Mouse (Mus musculus) cerebellum, postnatal 36 days (tissue): ENCODE results near the gene Zfp365.

Experiments
- DNase-seq, 2 experiments: peaks; one replicate each; pipeline ENCODE4 v3.0.0; 2021 to 2022; ENCODE audit warnings: mixed read lengths in 2 of 2

The Zfp365 gene

DNA sequence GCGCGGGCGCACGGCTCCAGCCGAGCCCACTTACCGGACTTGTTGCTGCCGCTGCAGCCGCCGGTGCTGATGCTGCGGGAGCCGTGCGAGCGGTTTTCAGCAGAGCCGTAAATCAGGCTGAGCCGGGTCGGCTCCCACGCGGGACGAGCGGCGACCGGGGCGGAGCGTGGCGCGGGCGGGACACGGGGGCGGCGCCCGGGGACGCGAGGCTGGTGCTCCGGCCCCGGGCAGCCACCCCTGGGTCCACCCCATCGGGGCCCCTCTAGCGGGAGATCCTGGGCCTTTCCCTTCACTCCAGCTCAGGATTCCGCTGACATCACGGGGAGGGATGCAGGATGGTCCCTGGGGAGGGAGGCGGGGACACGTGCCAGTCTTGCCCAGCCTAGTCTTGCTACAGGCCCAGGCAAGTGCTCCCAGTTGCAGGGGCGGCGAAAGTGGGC lies at the start of gene Zfp365:
Zfp365 (minus strand) TSS at position 326 of the 440 bp plus-strand sequence.
- peak; percentile 59 to 62 for DNase-seq

GRCm38 (mm10) chr10:67959982-67960381 lies 47.5 kb upstream of the Zfp365 start:
- DNase-seq = no peak

GRCm38 (mm10) chr10:67955982-67956381 lies 43.5 kb upstream of the Zfp365 start:
- no peak for DNase-seq

DNA sequence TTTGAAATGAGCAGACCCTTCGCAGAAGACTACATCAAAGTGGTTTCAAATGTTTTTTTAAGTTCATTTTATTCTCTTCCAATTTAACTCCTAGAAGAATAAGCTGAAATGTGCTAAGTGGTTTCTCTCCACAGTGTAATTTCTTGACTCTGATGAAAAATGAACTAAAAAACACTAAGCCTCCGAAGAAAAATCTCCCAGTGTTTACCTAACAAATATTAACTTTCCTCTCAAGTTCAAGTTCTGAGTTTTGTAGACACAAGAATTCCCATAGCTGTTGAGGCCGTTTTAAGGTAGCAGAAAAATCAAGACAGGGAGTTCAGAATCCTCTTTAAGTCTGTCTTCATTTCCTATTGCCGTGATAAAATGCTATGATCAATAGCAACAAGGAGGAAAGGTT lies 39.2 kb upstream of the Zfp365 start:
- no peak for DNase-seq

- no peak for DNase-seq
These were observed 37.7 kb upstream of the Zfp365 start for GRCm38 (mm10) chr10:67950059-67950748.

GRCm38 (mm10) chr10:67943513-67943912 lies 31.1 kb upstream of the Zfp365 start:
- no peak for DNase-seq

DNA sequence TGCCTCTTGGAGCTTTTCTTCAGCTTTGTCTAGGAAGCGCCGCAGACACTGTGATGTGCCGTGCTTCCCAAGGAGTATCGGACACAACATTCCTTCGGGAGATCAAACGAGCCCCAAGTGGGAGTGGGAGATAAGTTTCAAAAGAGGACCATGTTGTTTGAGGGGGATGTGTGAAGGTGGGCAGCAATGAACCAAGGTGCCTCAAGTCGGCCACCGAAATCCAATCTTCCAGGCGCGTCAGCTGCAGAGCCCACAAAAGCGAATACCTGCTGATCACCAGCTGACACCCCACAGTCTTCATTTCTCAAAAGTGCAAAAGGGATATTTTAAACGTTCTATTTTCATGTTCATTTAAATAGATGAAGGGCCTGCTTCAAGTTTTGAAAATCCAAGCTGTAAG lies 27.1 kb upstream of the Zfp365 start:
- no peak for DNase-seq

DNA sequence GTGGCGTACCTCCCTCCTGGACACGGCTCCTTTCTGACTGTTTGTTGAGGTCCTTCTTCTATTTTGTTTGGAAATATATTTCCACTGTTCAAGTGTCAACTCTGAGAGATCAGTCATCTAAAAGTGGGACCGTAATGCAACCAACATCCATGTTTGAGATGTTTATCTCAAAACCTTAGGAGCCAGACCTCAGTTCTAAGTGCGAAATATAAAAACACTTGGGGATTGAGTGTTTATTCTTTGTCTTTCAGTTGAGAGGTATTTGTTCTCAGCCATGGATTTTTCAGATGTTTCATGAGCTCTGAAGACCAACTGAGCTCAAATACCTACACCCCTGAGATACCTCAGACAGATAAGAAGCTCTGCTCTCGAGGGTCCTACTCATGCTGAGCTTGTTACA lies 25.3 kb upstream of the Zfp365 start:
- no peak for DNase-seq

DNA sequence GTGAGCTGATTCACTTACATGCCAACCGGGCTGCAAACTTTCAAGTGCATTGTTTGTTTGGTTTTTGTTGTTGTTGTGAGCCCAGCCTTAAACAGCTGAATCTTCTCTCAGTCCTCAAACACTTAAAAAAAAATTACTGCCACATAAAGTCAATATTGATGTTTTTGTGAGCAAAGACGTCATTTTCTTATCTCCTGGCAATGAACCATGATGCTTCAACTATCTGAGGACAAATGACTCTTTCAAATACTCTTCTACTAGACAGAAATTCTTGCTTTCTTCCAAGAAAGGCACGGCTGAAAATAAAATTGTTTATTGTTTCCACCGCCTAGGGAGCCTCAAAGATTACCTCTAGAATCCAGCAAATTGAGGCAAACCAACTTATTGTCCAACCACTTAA lies 24.5 kb upstream of the Zfp365 start:
- DNase-seq = no peak

DNA sequence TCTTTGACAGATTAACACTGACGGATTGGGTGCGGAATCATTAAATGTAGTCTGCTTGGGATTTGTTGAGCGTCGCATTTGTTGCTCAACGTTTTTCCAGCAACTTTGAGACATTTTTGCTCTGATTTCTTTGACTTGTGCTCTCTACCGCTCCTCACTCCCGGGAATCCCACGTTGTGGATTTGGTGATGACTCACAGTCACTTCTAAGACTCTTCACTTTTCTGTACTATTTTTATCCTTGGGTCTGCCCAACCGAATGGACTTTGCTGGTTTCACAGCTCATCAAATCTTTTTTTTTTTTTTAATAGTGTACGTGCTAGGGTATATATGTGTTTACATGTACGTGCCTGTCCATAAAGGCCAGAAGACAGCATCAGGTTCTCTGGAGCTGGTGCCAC lies 20.3 kb upstream of the Zfp365 start:
- DNase-seq = no peak

- no peak for DNase-seq
These were observed 18.9 kb upstream of the Zfp365 start for GRCm38 (mm10) chr10:67931328-67931727.

- DNase-seq = no peak
These were observed 16.1 kb upstream of the Zfp365 start for GRCm38 (mm10) chr10:67928584-67928983.

DNA sequence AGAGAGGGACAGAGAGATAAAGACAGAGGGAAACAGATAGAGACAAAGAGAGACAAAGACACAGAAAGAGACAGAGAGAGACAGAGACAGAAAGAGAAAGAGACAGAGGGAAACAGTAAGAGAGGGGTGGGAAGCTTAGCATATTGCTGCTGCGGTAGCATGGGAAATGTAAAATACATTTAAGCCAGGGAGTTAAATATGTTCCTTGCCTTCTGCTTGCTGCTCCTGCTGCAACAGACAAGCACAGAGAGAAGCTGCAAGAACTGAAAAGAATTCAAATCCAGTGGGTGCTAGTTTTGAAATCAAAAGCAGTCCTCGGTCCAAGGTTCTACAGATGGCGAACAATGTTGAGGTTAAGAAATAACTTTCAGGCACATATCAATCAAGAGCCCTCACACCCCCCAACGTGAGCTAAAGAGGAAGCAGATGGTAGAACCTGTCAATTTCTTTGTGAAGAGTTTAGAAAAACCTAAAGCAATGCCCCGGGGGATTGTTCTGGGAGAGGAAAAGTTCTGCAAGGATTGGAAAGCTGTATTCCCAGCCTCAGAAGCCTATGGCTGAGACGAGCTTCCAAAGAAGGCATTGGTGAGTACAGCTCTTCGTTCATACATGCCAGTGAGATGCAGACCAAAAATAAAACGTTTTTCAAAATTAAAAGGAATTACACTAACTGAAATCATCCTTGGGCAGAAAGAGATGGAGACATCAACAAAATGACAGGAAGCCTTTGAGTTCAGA lies 15.4 kb upstream of the Zfp365 start:
- no peak for DNase-seq

DNA sequence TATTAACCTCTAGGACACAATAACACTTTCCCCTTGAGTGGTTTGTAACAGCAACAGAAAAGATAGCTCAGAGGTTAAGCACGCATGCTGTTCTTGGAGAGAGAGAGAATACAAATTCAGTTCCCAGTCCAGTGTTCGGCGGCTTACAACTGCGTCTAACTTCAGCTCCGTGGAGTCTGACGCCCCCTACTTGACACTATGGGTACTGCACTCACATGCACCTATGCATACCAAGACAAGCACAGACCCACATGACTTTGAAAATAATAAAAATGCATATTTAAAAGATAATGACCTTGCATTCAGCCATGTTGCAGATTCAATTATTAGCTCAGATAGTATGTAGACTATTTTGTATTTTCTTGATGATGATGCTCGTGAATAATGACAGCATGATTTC lies 11.6 kb upstream of the Zfp365 start:
- DNase-seq = no peak

DNA sequence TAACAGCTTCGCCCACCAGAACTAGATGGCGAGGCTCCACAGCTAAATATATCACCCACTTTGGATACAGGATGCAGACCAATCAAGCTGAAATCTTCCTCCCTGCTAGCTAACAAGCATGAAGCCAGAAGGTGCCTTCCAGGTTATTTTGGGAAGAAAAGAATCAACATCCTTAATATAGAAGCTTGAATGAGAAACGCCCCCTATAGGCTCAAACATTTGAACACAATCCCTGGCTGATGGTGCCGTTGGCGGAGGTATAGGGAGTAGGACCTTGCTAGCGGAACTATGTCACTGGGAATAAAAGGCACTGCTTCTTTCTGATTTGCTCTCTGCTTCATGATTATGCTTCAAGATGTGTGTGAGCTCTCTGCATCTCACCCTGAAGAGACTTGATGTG lies 9.3 kb upstream of the Zfp365 start:
- no peak for DNase-seq

GRCm38 (mm10) chr10:67919706-67920105 lies 7.2 kb upstream of the Zfp365 start:
- no peak for DNase-seq

DNA sequence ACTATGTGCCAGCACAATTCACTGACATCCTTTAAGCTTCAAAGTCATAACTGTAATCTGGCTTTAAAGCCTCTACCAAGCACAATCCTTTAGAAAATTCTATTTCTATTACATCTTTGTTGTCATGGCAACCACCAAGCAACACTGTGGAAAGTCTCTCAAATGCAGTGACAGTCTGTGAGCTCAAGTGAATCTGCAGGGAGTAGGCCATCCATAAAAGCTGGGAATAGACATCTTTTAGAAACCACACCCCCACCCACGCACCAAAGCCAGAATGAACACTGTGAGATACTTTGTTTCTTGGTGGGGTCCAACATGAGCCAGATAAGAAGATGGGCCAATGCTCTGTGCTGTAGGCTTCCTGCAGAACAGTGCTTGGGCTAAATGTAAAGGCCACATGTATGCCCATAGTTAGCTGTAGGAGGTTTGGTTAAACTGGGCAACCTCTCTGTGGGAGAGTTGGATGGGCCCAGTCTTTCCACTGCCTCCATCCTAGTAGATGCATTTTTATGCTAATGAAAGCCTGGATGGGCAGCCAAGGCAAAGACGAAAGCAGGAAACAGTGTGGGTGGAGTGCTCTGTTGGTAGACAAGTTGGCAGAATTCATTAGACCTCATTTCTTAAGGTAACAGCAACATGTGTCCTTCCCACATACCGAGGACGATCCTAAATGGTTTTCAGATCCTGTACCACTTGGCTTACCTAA lies 5.9 kb upstream of the Zfp365 start:
- no peak for DNase-seq

- DNase-seq = no peak
These were observed 4.9 kb upstream of the Zfp365 start for GRCm38 (mm10) chr10:67917356-67917755.

DNA sequence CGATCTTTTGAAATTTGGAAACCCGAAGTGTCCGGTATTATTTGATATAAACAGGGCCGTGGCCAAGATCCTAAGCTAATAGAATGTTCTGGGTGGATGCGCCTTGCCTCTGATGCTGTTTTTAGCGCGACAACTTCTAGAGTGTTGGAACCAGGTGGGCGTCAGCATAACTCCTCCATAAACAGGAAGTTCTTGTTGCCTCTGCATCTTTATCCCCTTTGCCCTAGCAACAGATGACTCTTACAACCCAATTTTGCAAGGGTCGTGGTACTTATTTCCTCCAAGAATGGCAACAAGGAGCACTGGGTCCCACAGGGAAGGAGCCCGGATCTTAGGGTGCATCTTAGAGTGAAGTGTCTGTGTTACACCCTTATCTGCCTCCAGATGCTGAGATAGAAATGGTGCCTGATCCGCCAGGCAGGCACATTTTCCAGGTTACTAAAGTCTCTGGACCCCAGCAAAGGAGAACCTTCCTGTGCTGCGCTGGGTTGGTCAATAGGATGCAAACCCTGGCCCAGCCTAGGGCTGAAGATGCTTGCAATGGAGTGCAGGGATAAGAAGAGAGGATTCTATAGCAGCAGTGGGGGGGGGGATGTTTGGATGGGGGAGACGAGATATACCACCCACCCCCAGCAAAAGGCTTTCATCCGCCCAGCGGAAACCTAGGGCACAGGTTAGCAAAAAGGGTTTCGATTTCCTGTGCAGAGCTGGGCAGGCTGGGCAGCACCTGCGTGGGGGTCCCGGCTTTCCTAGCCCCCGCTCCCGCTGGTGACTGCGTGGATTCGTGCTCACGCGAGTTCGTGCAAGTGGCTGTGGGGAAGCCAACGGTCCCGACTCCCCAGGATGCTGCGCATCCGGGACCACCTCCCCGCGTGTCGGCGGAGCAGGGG lies 770 bp downstream of the Zfp365 start:
- DNase-seq = no peak

GRCm38 (mm10) chr10:67907931-67908330 lies 4.5 kb downstream of the Zfp365 start:
- no peak for DNase-seq

DNA sequence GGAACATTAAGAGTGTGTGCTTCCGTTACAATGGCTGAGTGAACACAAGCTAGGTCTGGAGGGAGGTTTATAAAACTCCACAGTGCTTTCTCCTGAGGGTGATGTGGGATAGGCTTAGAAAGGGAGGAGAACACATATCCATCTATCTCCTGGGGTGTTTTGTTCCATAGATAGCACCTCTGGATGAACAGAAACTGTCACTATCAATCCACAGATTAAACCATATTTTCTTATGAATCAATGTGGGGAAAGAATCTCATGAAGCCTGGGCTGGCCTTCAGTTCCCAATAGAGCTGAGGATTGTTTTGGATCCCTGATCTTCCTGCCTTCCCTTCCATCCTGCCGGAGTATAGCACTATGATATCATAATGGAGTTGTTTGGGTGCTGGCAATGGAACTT lies 5.5 kb downstream of the Zfp365 start:
- no peak for DNase-seq

DNA sequence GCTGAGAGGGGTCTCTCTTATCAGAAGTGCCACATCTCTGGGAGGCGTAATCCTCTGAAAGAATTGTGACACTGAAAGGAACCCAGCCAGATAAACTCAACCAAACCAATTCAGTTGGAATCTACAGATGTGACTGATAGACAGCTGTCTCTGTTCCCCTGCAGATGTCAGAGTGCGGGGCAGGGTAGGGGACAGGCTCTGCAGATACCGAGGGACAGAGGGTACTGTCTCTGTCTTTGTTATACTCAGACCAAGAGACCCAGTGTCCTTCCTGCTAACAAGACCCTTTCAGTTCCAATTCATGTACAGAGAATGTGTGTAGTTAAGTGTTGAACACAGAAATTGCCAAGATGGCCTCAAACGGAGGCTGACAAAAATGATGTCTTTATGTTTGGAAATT lies 6.4 kb downstream of the Zfp365 start:
- no peak for DNase-seq

GRCm38 (mm10) chr10:67903387-67903786 lies 9.1 kb downstream of the Zfp365 start:
- DNase-seq = no peak
